8 mouse cellular contexts compared by ENCODE assay signal in genomic region chr10:80136952-80137625, GRCm38 (mm10). TPM values are rescaled to one million over a fixed set of nuclear protein-coding genes. Genes with fewer than 3 reads are reported as not detected.
DNase-seq lines count a peak whose midpoint lies in the region; ATAC-seq lines count a peak whose summit lies in the region.

No protein-coding gene starts in this region.

- 0 out of 2 replicates have a peak, but pooled peaks cover 3% of the 10 kb centered on the region for H3K9me3 ChIP-seq in heart, embryonic 14.5 days (ENCODE audit: control insufficient read depth, low read length)
- no peaks in the 10 kb centered on the region for H3K9me3 ChIP-seq in liver, embryonic 13.5 days (replicated peaks)
- no peaks in the 10 kb centered on the region for H3K9me3 ChIP-seq in neural tube, embryonic 13.5 days

- no peak for ATAC-seq in heart, embryonic 14.5 days (ENCODE audit: insufficient number of reproducible peaks, insufficient read depth, low FRiP score, low read depth)
- no peak for ATAC-seq in liver, embryonic 13.5 days (ENCODE audit: low read depth)
- no peak; the same call in 1 of the 2 replicates for ATAC-seq in neural tube, embryonic 13.5 days (ENCODE audit: low read depth)

- H3K27me3 ChIP-seq in heart, embryonic 14.5 days (ENCODE audit: control insufficient read depth, insufficient read depth, low read length) = peaks cover 31% of the 10 kb centered on the region
- peaks cover 55% of the 10 kb centered on the region for H3K27me3 ChIP-seq in liver, embryonic 13.5 days
- peaks cover 17% of the 10 kb centered on the region for H3K27me3 ChIP-seq in neural tube, embryonic 13.5 days

- H3K4me1 ChIP-seq in heart, embryonic 14.5 days (ENCODE audit: control insufficient read depth in 2 of 2, insufficient read depth in 2 of 2, low read length in 2 of 2) = peaks cover 18 to 45% of the 10 kb centered on the region in 2 experiments
- H3K4me1 ChIP-seq in liver, embryonic 13.5 days (replicated peaks) = peaks cover 64% of the 10 kb centered on the region
- H3K4me1 ChIP-seq in neural tube, embryonic 13.5 days (replicated peaks) = peaks cover 56% of the 10 kb centered on the region

- WGBS in heart, embryonic 14.5 days = 6% methylated on average over 28 of the region's 29 CpGs
- 5% methylated on average over 29 of the region's 29 CpGs for WGBS in liver, embryonic 13.5 days (ENCODE audit: insufficient replicate concordance)
- 4% methylated on average over 28 of the region's 29 CpGs for WGBS in neural tube, embryonic 13.5 days

- H3K27ac ChIP-seq in heart, embryonic 14.5 days (replicated peaks in 1 of 2; ENCODE audit: control insufficient read depth in 1 of 2, insufficient read depth in 1 of 2, low read depth in 2 of 2, low read length in 2 of 2) = no peak overlapping the region
- H3K27ac ChIP-seq in liver, embryonic 13.5 days = no peak overlapping the region
- peak overlapping the region; percentile 97 for H3K27ac ChIP-seq in neural tube, embryonic 13.5 days (replicated peaks)

- peak overlapping the region; percentile 13 to 64 for H3K4me3 ChIP-seq in heart, embryonic 14.5 days (ENCODE audit: control insufficient read depth in 1 of 2, insufficient read depth in 1 of 2, low read depth in 1 of 2, low read length in 2 of 2)
- H3K4me3 ChIP-seq in liver, embryonic 13.5 days (replicated peaks) = peak overlapping the region; percentile 67
- peak overlapping the region; percentile 83 for H3K4me3 ChIP-seq in neural tube, embryonic 13.5 days

- H3K36me3 ChIP-seq in heart, embryonic 14.5 days (ENCODE audit: control insufficient read depth, insufficient read depth, low read length) = peaks cover 7% of the 10 kb centered on the region
- peaks cover 7% of the 10 kb centered on the region for H3K36me3 ChIP-seq in liver, embryonic 13.5 days
- H3K36me3 ChIP-seq in neural tube, embryonic 13.5 days = peaks cover 42% of the 10 kb centered on the region

- peak overlapping the region; percentile 99 for H3K4me2 ChIP-seq in heart, embryonic 14.5 days (ENCODE audit: low read length)
- peak overlapping the region; percentile 96 for H3K4me2 ChIP-seq in liver, embryonic 13.5 days
- H3K4me2 ChIP-seq in neural tube, embryonic 13.5 days = peak overlapping the region; percentile 92

- peak overlapping the region; percentile 79; the same call in 1 of the 2 replicates for H3K9ac ChIP-seq in heart, embryonic 14.5 days (ENCODE audit: low read length)
- peak overlapping the region; percentile 71 for H3K9ac ChIP-seq in liver, embryonic 13.5 days
- H3K9ac ChIP-seq in neural tube, embryonic 13.5 days = peak overlapping the region; percentile 97

- DNase-seq in embryo, embryonic 9.5 days (ENCODE audit: extremely low spot score) = peak; percentile 43
- no peak for DNase-seq in embryo, embryonic 10.5 days (ENCODE audit: low spot score)
- DNase-seq in right cerebral cortex, postnatal 14 days = peak; percentile 61
- DNase-seq in right cerebral cortex, postnatal 4 days = no peak
- no peak for DNase-seq in liver, embryonic 13.5 days
- DNase-seq in urinary bladder, adult 2 months (ENCODE audit: low spot score) = no peak

RNA-seq across cellular contexts. Expression of gene Atp5d, which starts 1.3 kb away (rescaled TPM):
- 988 and 1,015 TPM in 2 replicates for polyA plus RNA-seq in heart, embryonic 14.5 days (2014; fragmentation: Nextera tagmentation; extraction: Ambion mirVana)
- polyA plus RNA-seq in liver, embryonic 13.5 days (2015; fragmentation: Nextera tagmentation; extraction: Ambion mirVana) = 358 and 362 TPM in 2 replicates
- 467 and 481 TPM in 2 replicates for polyA plus RNA-seq in neural tube, embryonic 13.5 days (2015; fragmentation: Nextera tagmentation; extraction: Ambion mirVana)
- polyA plus RNA-seq in urinary bladder, adult 2 months (2012; rRNA removed) = 367 and 372 TPM in 2 replicates

RNA-seq across cellular contexts. Expression of gene Cbarp, which starts 3.5 kb away (rescaled TPM):
- polyA plus RNA-seq in heart, embryonic 14.5 days (2014; fragmentation: Nextera tagmentation; extraction: Ambion mirVana) = 1.6 and 2.6 TPM in 2 replicates
- 0.54 and 0.69 TPM in 2 replicates for polyA plus RNA-seq in liver, embryonic 13.5 days (2015; fragmentation: Nextera tagmentation; extraction: Ambion mirVana)
- 53.9 and 55.1 TPM in 2 replicates for polyA plus RNA-seq in neural tube, embryonic 13.5 days (2015; fragmentation: Nextera tagmentation; extraction: Ambion mirVana)
- 9.2 and 12.2 TPM in 2 replicates for polyA plus RNA-seq in urinary bladder, adult 2 months (2012; rRNA removed)

RNA-seq across cellular contexts. Expression of gene Midn, which starts 11.0 kb away (rescaled TPM):
- polyA plus RNA-seq in heart, embryonic 14.5 days (2014; fragmentation: Nextera tagmentation; extraction: Ambion mirVana) = 21.2 and 25.8 TPM in 2 replicates
- polyA plus RNA-seq in liver, embryonic 13.5 days (2015; fragmentation: Nextera tagmentation; extraction: Ambion mirVana) = 3.0 and 3.3 TPM in 2 replicates
- polyA plus RNA-seq in neural tube, embryonic 13.5 days (2015; fragmentation: Nextera tagmentation; extraction: Ambion mirVana) = 31.0 and 35.8 TPM in 2 replicates
- polyA plus RNA-seq in urinary bladder, adult 2 months (2012; rRNA removed) = 21.2 and 30.5 TPM in 2 replicates

RNA-seq across cellular contexts. Expression of gene Stk11, which starts 21.5 kb away (rescaled TPM):
- polyA plus RNA-seq in heart, embryonic 14.5 days (2014; fragmentation: Nextera tagmentation; extraction: Ambion mirVana) = 14.6 and 17.7 TPM in 2 replicates
- polyA plus RNA-seq in liver, embryonic 13.5 days (2015; fragmentation: Nextera tagmentation; extraction: Ambion mirVana) = 16.2 and 18.3 TPM in 2 replicates
- polyA plus RNA-seq in neural tube, embryonic 13.5 days (2015; fragmentation: Nextera tagmentation; extraction: Ambion mirVana) = 13.3 and 16.8 TPM in 2 replicates
- 77.3 and 89.9 TPM in 2 replicates for polyA plus RNA-seq in urinary bladder, adult 2 months (2012; rRNA removed)

RNA-seq across cellular contexts. Expression of gene Cirbp, which starts 28.7 kb away (rescaled TPM):
- polyA plus RNA-seq in heart, embryonic 14.5 days (2014; fragmentation: Nextera tagmentation; extraction: Ambion mirVana) = 79.4 and 80.7 TPM in 2 replicates
- polyA plus RNA-seq in liver, embryonic 13.5 days (2015; fragmentation: Nextera tagmentation; extraction: Ambion mirVana) = 19.5 and 21.9 TPM in 2 replicates
- 325 and 351 TPM in 2 replicates for polyA plus RNA-seq in neural tube, embryonic 13.5 days (2015; fragmentation: Nextera tagmentation; extraction: Ambion mirVana)
- 249 and 276 TPM in 2 replicates for polyA plus RNA-seq in urinary bladder, adult 2 months (2012; rRNA removed)

Comparison
In these comparisons a context has a peak if more than half of its experiments do, and no peak if none do; other contexts are left out.
1. DNase-seq: peak in embryo, embryonic 9.5 days (single experiment) and right cerebral cortex, postnatal 14 days (single experiment); none in embryo, embryonic 10.5 days (single experiment), right cerebral cortex, postnatal 4 days (single experiment), liver, embryonic 13.5 days (single experiment) and urinary bladder, adult 2 months (single experiment).
2. Peak in every context shown above with its lines, with median percentiles within 50 percentile points of each other: H3K4me2 ChIP-seq, H3K4me3 ChIP-seq and H3K9ac ChIP-seq.